Mouse (Mus musculus) spleen, embryonic (tissue): Measurements from ENCODE around the gene Maml1.

Source experiments
- CTCF ChIA-PET: fragments of 350-600 bp; sonication (Branson Sonifier 250); formaldehyde crosslinking; loops from one replicate; lab custom pipeline; 2022; lab: Charles Lee

Gene Maml1

GRCm38 (mm10) chr11:50285263-50285662 lies 6.8 kb downstream of the Maml1 start:
- CTCF ChIA-PET: no interaction called here

GRCm38 (mm10) chr11:50280053-50280452 lies 12.1 kb downstream of the Maml1 start:
- CTCF ChIA-PET: no interaction called here

GRCm38 (mm10) chr11:50279005-50279404 lies 13.1 kb downstream of the Maml1 start:
- CTCF ChIA-PET: no interaction called here

- CTCF ChIA-PET: no interaction called here
These were observed 14.4 kb downstream of the Maml1 start for GRCm38 (mm10) chr11:50277706-50278105.

GRCm38 (mm10) chr11:50277025-50277424 lies 15.1 kb downstream of the Maml1 start:
- CTCF ChIA-PET: no interaction called here

GRCm38 (mm10) chr11:50275568-50276151 lies 16.5 kb downstream of the Maml1 start:
- CTCF ChIA-PET: interaction anchor here (1.2 kb wide), 1 partner anchor 13 kb away, joined by 3 read pairs; no protein-coding TSS in a partner anchor

GRCm38 (mm10) chr11:50275077-50275476 lies 17.0 kb downstream of the Maml1 start:
- CTCF ChIA-PET: interaction anchor here (1.2 kb wide), 1 partner anchor 14 kb away, joined by 3 read pairs; no protein-coding TSS in a partner anchor

GRCm38 (mm10) chr11:50272819-50273218 lies 19.3 kb downstream of the Maml1 start:
- CTCF ChIA-PET: no interaction called here

- CTCF ChIA-PET: interaction anchor here (0.6 kb wide), 1 partner anchor 46 kb away, joined by 5 read pairs; no protein-coding TSS in a partner anchor
These were observed 22.2 kb downstream of the Maml1 start for GRCm38 (mm10) chr11:50269885-50270284.

GRCm38 (mm10) chr11:50269163-50269562 lies 22.9 kb downstream of the Maml1 start:
- CTCF ChIA-PET: interaction anchor here (0.6 kb wide), 1 partner anchor 45 kb away, joined by 5 read pairs; no protein-coding TSS in a partner anchor

- CTCF ChIA-PET: no interaction called here
These were observed 25.1 kb downstream of the Maml1 start for GRCm38 (mm10) chr11:50266997-50267396.

- CTCF ChIA-PET: no interaction called here
These were observed 26.2 kb downstream of the Maml1 start for GRCm38 (mm10) chr11:50265931-50266330.

- CTCF ChIA-PET: no interaction called here
These were observed 28.9 kb downstream of the Maml1 start for GRCm38 (mm10) chr11:50263198-50263597.

- CTCF ChIA-PET: no interaction called here
These were observed 30.1 kb downstream of the Maml1 start for GRCm38 (mm10) chr11:50262020-50262419.

GRCm38 (mm10) chr11:50258310-50258709 lies 33.8 kb downstream of the Maml1 start:
- CTCF ChIA-PET: no interaction called here

GRCm38 (mm10) chr11:50256615-50257014 lies 35.5 kb downstream of the Maml1 start:
- CTCF ChIA-PET: no interaction called here

GRCm38 (mm10) chr11:50254010-50254580 lies 38.0 kb downstream of the Maml1 start:
- CTCF ChIA-PET: interaction anchor here (0.6 kb wide), 1 partner anchor 15 kb away, joined by 4 read pairs; no protein-coding TSS in a partner anchor

- CTCF ChIA-PET: no interaction called here
These were observed 38.7 kb downstream of the Maml1 start for GRCm38 (mm10) chr11:50253393-50253792.

GRCm38 (mm10) chr11:50252684-50253265 lies 39.3 kb downstream of the Maml1 start:
- CTCF ChIA-PET: no interaction called here

- CTCF ChIA-PET: no interaction called here
These were observed 39.9 kb downstream of the Maml1 start for GRCm38 (mm10) chr11:50252166-50252565.

GRCm38 (mm10) chr11:50248473-50249171 lies 43.5 kb downstream of the Maml1 start:
- CTCF ChIA-PET: interaction anchor here (0.7 kb wide), 1 partner anchor 40 kb away, joined by 11 read pairs; no protein-coding TSS in a partner anchor

GRCm38 (mm10) chr11:50245269-50245668 lies 46.8 kb downstream of the Maml1 start:
- CTCF ChIA-PET: no interaction called here
